Mouse (Mus musculus) CD4-positive helper T cell, adult 2 months (primary cell): ENCODE results near the gene Ticrr.
A peak's percentile ranks its signal among the peaks of the same experiment; 100 is the strongest.

Experiments
- DNase-seq: peaks from one replicate; pipeline ENCODE4 v3.0.0-alpha.2; 2012; ENCODE audit warnings: low read depth, missing footprints, low spot score

The Ticrr gene

DNA sequence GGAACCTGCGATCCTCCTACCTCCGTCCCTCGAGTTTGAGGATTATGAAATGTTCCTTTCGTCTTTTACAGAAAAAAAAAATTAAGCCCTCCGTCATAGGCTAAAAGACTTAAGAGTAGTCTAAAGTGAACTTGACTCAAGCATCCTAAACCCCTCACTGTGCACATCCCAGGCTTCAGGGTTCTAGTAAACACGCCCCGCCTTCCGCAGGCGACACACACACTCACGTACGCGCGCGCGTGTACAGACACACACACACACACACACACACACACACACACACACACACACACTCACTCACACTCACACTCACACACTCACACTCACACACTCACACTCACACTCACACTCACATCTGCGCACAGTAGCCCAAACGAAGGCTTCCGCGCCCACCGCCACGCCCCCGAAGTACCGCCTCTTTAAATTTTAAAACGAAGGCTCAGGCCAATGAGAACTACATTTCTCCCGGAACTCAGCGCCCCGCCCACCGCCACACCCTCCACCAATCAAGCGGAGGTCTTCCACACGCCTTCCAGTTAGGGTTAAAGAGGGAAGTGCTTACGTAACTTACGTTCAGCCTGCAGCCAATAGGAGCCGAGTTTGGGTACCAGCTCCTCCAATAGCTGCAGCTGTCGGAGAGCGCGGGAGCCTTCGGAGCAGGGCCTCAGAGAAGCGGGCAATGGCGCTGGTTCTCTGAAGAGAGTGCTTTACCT lies at the start of gene Ticrr:
Ticrr (plus strand) TSS at position 619 of the 713 bp plus-strand sequence.
- peak; percentile 99 for DNase-seq

DNA sequence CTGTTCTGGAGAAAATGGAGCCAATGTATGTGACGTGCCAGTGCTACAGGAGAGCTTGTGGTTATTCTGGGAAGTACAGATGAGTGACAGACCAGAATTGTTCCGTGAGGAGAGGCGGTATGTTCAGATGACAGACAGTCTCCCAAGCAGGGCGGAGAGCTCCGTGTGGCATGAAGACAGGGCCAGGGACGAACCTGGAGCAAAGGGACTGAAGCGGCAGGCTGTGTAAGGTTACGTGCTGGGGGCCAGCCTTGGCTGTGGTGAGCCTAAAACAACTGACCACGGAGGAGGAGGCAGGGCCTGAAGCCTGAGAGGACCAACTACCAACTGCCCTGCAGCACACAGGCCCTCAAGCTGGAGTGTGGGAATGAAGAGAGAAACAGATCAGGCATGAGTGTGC lies 48.1 kb upstream of the Ticrr start:
- no peak for DNase-seq

DNA sequence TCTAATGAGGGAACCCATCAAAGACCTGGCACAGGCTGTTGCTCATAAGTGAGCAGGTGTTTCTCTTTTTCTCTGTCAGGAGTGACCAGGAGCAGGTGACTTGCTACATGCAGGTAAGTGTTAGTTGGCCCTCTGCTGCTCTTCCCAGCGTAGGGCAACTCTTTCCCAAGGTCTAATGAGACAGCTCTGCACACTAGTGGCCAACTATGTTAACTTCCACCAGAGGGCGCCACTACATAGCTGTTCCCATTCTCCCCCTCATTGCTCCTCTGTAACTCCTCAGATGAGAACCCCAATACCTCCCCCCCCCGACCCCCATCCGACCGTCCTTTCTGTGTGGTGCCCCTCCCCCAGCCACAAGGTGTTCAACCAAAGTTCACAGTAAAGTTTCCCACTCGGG lies 47.2 kb upstream of the Ticrr start:
- DNase-seq: peak; percentile 34

GRCm38 (mm10) chr7:79613314-79613713 lies 46.7 kb upstream of the Ticrr start:
- no peak for DNase-seq

DNA sequence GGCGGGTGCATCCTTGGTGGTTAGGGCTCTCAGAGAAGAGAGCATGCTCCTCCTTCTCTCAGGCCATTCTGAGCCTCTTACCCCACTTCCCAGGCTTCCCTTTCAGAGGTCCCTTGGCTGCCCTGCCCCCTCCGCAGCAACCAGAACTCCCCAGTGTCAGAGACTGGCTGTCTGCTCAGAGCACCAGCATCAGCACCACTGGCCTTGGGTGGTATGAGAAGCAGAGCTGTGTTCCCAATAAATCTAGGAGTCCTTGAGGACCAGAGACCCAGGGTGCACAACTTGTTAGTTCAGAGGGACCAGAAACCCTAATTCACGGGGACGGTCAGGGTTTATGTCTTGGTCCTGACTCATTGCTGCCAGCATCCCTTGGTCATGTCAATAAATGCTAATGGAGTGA lies 45.0 kb upstream of the Ticrr start:
- no peak for DNase-seq

GRCm38 (mm10) chr7:79615941-79616340 lies 44.1 kb upstream of the Ticrr start:
- DNase-seq: no peak

DNA sequence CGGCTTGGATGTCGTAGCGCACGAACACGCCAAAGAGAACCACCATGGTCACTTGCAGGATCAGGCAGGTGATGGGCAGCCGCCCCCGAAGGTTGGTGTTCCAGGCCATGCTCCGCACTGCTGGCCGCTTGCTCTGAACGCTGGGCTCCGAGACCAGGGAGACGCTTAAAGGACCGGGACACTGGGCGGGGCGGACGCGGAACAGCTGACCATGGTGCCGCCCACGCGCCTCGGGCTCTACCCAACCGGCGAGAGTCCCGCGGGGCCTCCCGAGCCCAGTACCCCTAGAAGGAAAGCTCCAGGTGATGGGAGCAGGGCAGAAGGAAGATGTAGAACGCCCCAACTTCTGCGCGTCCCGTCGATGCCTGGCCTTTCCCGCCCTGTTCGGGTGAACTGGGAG lies 42.6 kb upstream of the Ticrr start, which contains the start of gene Rhcg:
Rhcg (minus strand) TSS at position 240 of the 400 bp plus-strand sequence.
- no peak for DNase-seq

GRCm38 (mm10) chr7:79619493-79619892 lies 40.5 kb upstream of the Ticrr start:
- DNase-seq: no peak

GRCm38 (mm10) chr7:79623086-79623485 lies 36.9 kb upstream of the Ticrr start:
- DNase-seq: no peak

- DNase-seq: no peak
Measured at GRCm38 (mm10) chr7:79626170-79626569, 33.8 kb upstream of the Ticrr start.

- DNase-seq: no peak
Measured at GRCm38 (mm10) chr7:79628271-79628913, 31.6 kb upstream of the Ticrr start.

- no peak for DNase-seq
Measured at GRCm38 (mm10) chr7:79631773-79632348, 28.1 kb upstream of the Ticrr start.

GRCm38 (mm10) chr7:79647233-79647632 lies 12.8 kb upstream of the Ticrr start:
- no peak for DNase-seq

GRCm38 (mm10) chr7:79649005-79649404 lies 11.0 kb upstream of the Ticrr start:
- peak; percentile 22 for DNase-seq

- DNase-seq: no peak
Measured at GRCm38 (mm10) chr7:79654185-79654584, 5.8 kb upstream of the Ticrr start.

DNA sequence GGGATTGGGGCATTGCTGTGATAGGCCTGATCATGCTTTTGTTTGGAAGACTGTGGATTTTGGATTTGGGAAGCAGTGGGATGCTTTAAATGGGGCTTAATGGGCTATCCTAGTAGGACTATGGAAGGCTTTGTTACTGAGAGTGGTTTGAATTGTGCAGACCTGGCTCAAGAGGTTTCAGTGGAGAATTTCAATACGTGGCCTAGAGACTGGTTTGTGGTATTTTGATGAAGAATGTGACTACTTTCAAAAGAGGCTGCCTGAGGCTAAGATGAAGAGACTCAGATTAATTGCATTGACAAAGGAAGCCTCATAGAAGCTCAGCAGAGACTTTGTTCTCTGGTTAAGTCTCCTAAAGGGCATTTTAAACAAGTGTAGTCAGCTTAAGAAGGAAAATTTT lies 5.4 kb upstream of the Ticrr start:
- DNase-seq: no peak

DNA sequence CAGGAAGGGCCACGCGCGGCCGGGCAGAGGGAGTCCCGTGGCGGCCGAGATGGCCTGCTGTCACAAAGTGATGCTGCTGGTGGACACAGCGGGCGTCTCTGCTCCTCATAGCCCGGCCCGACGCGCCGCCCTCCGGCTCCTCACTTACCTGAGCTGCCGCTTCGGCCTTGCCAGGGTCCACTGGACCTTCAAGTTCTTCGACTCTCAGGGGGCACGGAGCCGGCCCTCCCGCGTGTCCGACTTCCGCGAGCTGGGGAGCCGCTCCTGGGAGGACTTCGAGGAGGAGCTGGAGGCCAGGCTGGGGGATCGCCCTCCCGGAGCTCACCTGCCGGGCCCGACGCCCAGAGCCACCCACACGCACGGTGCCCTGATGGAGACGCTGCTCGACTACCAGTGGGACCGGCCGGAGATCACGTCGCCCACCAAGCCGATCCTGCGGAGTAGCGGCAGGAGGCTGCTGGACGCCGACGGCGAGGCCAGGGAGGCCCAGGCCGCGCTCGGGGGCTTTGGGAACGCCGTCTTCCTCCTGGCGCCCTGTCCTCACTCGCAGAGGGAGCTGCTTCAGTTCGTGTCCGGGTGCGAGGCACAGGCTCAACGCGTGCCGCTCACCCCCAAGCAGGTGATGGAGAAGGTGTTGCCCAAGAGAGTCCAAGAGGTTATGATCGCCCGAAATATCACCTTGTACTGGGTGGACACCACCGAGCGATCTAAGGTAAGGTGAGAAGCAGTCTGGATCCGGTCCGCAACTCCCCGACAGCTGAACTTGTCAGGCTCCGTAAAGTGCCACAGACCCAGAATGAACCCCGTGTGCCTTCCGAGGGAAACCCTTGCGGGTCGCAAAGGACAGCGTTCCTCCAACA lies 525 bp downstream of the Ticrr start:
- peak; percentile 22 for DNase-seq

- DNase-seq: peak; percentile 30
Measured at GRCm38 (mm10) chr7:79661253-79661890, 1.4 kb downstream of the Ticrr start.

GRCm38 (mm10) chr7:79666690-79667089 lies 6.7 kb downstream of the Ticrr start:
- no peak for DNase-seq

DNA sequence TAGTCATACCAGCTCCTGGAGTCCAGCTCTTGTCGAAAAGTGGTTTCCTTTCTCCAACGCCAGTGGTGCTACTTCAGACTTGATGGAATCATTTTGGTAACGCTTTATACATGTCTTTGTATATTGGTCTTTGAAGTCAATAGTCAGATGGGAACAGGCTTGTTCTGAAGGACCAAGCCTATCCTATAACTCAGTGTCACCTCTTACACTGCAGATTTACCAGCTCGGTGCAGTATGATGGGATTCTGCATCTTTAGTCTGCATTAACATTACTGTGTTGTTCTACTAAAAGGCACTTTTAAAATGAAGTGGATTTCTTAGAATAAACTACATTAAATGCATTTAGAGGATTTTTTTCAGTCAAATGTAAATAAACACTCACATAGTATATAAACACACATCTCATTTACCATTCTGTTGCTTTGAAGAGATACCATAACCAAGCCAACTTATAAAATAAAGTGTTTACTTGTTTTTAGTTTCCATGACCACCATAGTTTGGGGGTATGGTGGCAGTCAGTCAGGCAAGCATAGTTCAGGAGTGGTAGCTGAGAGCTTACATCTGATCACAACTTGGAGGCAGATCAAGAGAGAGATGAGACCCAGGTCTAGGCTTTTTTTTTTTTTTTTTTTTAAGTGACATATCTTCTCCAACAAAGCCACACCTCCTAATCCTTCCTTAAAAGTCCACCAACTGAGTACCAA lies 11.1 kb downstream of the Ticrr start:
- no peak for DNase-seq

DNA sequence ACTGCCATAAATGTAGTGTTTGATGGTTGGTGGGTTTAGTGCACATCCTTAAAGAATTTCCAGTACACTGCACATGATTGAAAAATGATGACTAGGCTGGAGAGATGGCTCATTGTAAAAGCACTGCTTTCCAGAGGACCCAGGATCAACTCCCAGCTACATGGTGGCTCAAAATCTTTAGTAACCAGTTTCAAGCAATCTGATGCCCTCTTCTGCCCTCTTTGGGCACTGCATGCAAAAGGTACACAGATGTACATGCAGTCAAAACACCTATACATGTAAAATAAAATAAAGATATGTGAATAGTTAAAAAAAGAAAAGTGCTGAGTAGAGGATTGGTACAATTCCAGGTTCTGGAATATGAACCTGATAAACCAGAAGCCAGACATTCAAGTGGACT lies 19.2 kb downstream of the Ticrr start:
- DNase-seq: no peak
